Mouse (Mus musculus): Measurements from ENCODE around the gene Ltn1.

The Ltn1 gene

GRCm38 (mm10) chr16:87432033-87432814 is at the start of gene Ltn1:
Gene Ltn1, minus strand, starts transcription at chr16:87432612.
- DNase-seq (ENCODE audit: low read depth, low spot score): peak; percentile 96

- no peak for DNase-seq (ENCODE audit: low read depth, low spot score)
These were observed 38.2 kb upstream of the Ltn1 start for GRCm38 (mm10) chr16:87470579-87470978.

GRCm38 (mm10) chr16:87458752-87459151 is 26.3 kb upstream of the Ltn1 start:
- no peak for DNase-seq (ENCODE audit: low read depth, low spot score)

GRCm38 (mm10) chr16:87455180-87455611 is 22.8 kb upstream of the Ltn1 start:
- no peak for DNase-seq (ENCODE audit: low read depth, low spot score)

- DNase-seq (ENCODE audit: low read depth, low spot score): no peak
These were observed 22.2 kb upstream of the Ltn1 start, which contains the start of gene Usp16 for GRCm38 (mm10) chr16:87454419-87455179. Gene Usp16, plus strand, starts transcription at chr16:87454703.

GRCm38 (mm10) chr16:87453226-87453625 is 20.8 kb upstream of the Ltn1 start:
- no peak for DNase-seq (ENCODE audit: low read depth, low spot score)

GRCm38 (mm10) chr16:87445528-87445927 is 13.1 kb upstream of the Ltn1 start:
- no peak for DNase-seq (ENCODE audit: low read depth, low spot score)

- DNase-seq (ENCODE audit: low read depth, low spot score): no peak
These were observed 12.7 kb upstream of the Ltn1 start for GRCm38 (mm10) chr16:87445110-87445509.

GRCm38 (mm10) chr16:87444071-87444470 is 11.7 kb upstream of the Ltn1 start:
- DNase-seq (ENCODE audit: low read depth, low spot score): no peak

- no peak for DNase-seq (ENCODE audit: low read depth, low spot score)
These were observed 10.8 kb upstream of the Ltn1 start for GRCm38 (mm10) chr16:87443245-87443644.

- no peak for DNase-seq (ENCODE audit: low read depth, low spot score)
These were observed 9.9 kb upstream of the Ltn1 start for GRCm38 (mm10) chr16:87442291-87442690.

- DNase-seq (ENCODE audit: low read depth, low spot score): no peak
These were observed 8.7 kb upstream of the Ltn1 start for GRCm38 (mm10) chr16:87441089-87441488.

GRCm38 (mm10) chr16:87440184-87440686 is 7.8 kb upstream of the Ltn1 start, which contains the start of gene Rwdd2b:
Gene Rwdd2b, minus strand, starts transcription at chr16:87440573.
- peak; percentile 80 for DNase-seq (ENCODE audit: low read depth, low spot score)

GRCm38 (mm10) chr16:87438697-87439096 is 6.3 kb upstream of the Ltn1 start:
- no peak for DNase-seq (ENCODE audit: low read depth, low spot score)

GRCm38 (mm10) chr16:87437096-87437495 is 4.7 kb upstream of the Ltn1 start:
- DNase-seq (ENCODE audit: low read depth, low spot score): no peak

- DNase-seq (ENCODE audit: low read depth, low spot score): no peak
These were observed 3.2 kb upstream of the Ltn1 start for GRCm38 (mm10) chr16:87435411-87436205.

GRCm38 (mm10) chr16:87434946-87435345 is 2.5 kb upstream of the Ltn1 start:
- DNase-seq (ENCODE audit: low read depth, low spot score): no peak

- DNase-seq (ENCODE audit: low read depth, low spot score): no peak
These were observed 1.9 kb upstream of the Ltn1 start for GRCm38 (mm10) chr16:87434266-87434665.

- DNase-seq (ENCODE audit: low read depth, low spot score): no peak
These were observed 4.9 kb downstream of the Ltn1 start for GRCm38 (mm10) chr16:87427516-87427915.

GRCm38 (mm10) chr16:87420662-87421061 is 11.8 kb downstream of the Ltn1 start:
- no peak for DNase-seq (ENCODE audit: low read depth, low spot score)

- DNase-seq (ENCODE audit: low read depth, low spot score): peak; percentile 71
These were observed 27.4 kb downstream of the Ltn1 start for GRCm38 (mm10) chr16:87405001-87405400.

Measured in WW6 (cell line).